15 mouse cellular contexts compared by ENCODE assay signal in genomic region chr9:71517487-71517886, GRCm38 (mm10).
"Had no signal": no experiment of that assay in that cellular context is flagged by ENCODE, and none has a peak within 500 bp of the region (broad histone marks: within the 10 kb centered on the region; RNA-seq: fewer than 3 reads in every experiment).

No protein-coding gene starts in this region.

- H3K27me3 ChIP-seq: neural tube, embryonic 15.5 days; stomach, embryonic 15.5 days had no signal

- H3K9me3 ChIP-seq: neural tube, embryonic 15.5 days; stomach, embryonic 15.5 days had no signal

- H3K9ac ChIP-seq: neural tube, embryonic 15.5 days; stomach, embryonic 15.5 days had no signal

- DNase-seq: retina, postnatal 1 day; right cerebral cortex, adult 18-20 months; right cerebral cortex, postnatal 14 days; right cerebral cortex, postnatal 25 days; right cerebral cortex, postnatal 4 days; spleen, adult 18-20 months; thymus, adult 18-20 months; thymus, adult 2 months; thymus, postnatal 14 days; thymus, postnatal 25 days; thymus, postnatal 36 days; thymus, postnatal 4 days had no signal

- H3K36me3 ChIP-seq: neural tube, embryonic 15.5 days; stomach, embryonic 15.5 days had no signal

- H3K4me2 ChIP-seq: neural tube, embryonic 15.5 days; stomach, embryonic 15.5 days had no signal

- H3K4me1 ChIP-seq: neural tube, embryonic 15.5 days; stomach, embryonic 15.5 days had no signal

- H3K4me3 ChIP-seq: neural tube, embryonic 15.5 days; stomach, embryonic 15.5 days had no signal

- H3K27ac ChIP-seq: neural tube, embryonic 15.5 days; stomach, embryonic 15.5 days; stomach, postnatal 0 days had no signal
